Mouse (Mus musculus): Measurements from ENCODE around the gene Rnase2b.

- TF ChIP-seq CTCF (IDR thresholded peaks at IDR 0.05; ENCODE audit: extremely low read depth, insufficient read length, insufficient replicate concordance, low read depth, low read length) (no peak), POLR2A (IDR thresholded peaks at IDR 0.05; ENCODE audit: low read depth, low read length) (no peak)
Measured at GRCm38 (mm10) chr14:51203115-51203514, 41.1 kb downstream of the Rnase2b start, which contains the start of gene Ear14.
